Mouse (Mus musculus): ENCODE data around the gene Mcm10.

Gene Mcm10

GRCm38 (mm10) chr2:5012491-5013324 lies at the start of gene Mcm10:
Mcm10 (minus strand) TSS chr2:5012791.
- peak; percentile 95 to 96 for DNase-seq

GRCm38 (mm10) chr2:5061133-5061708 lies 48.6 kb upstream of the Mcm10 start:
- DNase-seq, result no peak

GRCm38 (mm10) chr2:5059997-5060396 lies 47.4 kb upstream of the Mcm10 start:
- DNase-seq, result peak in 1 of 2 experiments; percentile 51

GRCm38 (mm10) chr2:5058436-5058835 lies 45.8 kb upstream of the Mcm10 start:
- no peak for DNase-seq

GRCm38 (mm10) chr2:5050562-5050961 lies 38.0 kb upstream of the Mcm10 start:
- no peak for DNase-seq

- no peak for DNase-seq
Observed at GRCm38 (mm10) chr2:5047016-5047415, 34.4 kb upstream of the Mcm10 start.

GRCm38 (mm10) chr2:5045269-5045965 lies 32.8 kb upstream of the Mcm10 start:
- no peak for DNase-seq

- DNase-seq, result no peak
Observed at GRCm38 (mm10) chr2:5044321-5044720, 31.7 kb upstream of the Mcm10 start.

- no peak for DNase-seq
Observed at GRCm38 (mm10) chr2:5043476-5043761, 30.8 kb upstream of the Mcm10 start.

GRCm38 (mm10) chr2:5042616-5043475 lies 30.3 kb upstream of the Mcm10 start:
- DNase-seq, result no peak

- no peak for DNase-seq
Observed at GRCm38 (mm10) chr2:5041854-5042253, 29.3 kb upstream of the Mcm10 start.

- DNase-seq, result no peak
Observed at GRCm38 (mm10) chr2:5040281-5041161, 27.9 kb upstream of the Mcm10 start.

GRCm38 (mm10) chr2:5039350-5040170 lies 27.0 kb upstream of the Mcm10 start:
- DNase-seq, result peak; percentile 47 to 56

GRCm38 (mm10) chr2:5038320-5038719 lies 25.7 kb upstream of the Mcm10 start:
- DNase-seq, result peak; percentile 80 to 84

GRCm38 (mm10) chr2:5037390-5037789 lies 24.8 kb upstream of the Mcm10 start:
- no peak for DNase-seq

GRCm38 (mm10) chr2:5036411-5037076 lies 24.0 kb upstream of the Mcm10 start:
- DNase-seq, result no peak

- no peak for DNase-seq
Observed at GRCm38 (mm10) chr2:5035241-5035640, 22.6 kb upstream of the Mcm10 start.

GRCm38 (mm10) chr2:5034801-5035200 lies 22.2 kb upstream of the Mcm10 start:
- no peak for DNase-seq

- DNase-seq, result no peak
Observed at GRCm38 (mm10) chr2:5033546-5034420, 21.2 kb upstream of the Mcm10 start.
